ENCODE assay signal across 32 mouse cellular contexts in genomic region chr4:152132772-152133169, GRCm38 (mm10). TPM values are rescaled to one million over a fixed set of nuclear protein-coding genes. Genes with fewer than 3 reads are reported as not detected.
DNase-seq lines count a peak whose midpoint lies in the region; ATAC-seq and TF ChIP-seq lines count a peak whose summit lies in the region.
"Had no signal": no experiment of that assay in that cellular context is flagged by ENCODE, and none has a peak within 500 bp of the region (broad histone marks: within the 10 kb centered on the region; RNA-seq: fewer than 3 reads in every experiment).

No protein-coding gene starts in this region.

- TF ChIP-seq CTCF in ES-Bruce4 (IDR thresholded peaks at IDR 0.05; ENCODE audit: low read depth, low read length) = peak; percentile 15

- no peak overlapping the region for H3K4me2 ChIP-seq in kidney, embryonic 16.5 days (replicated peaks; ENCODE audit: low read depth, low read length)
- no peak overlapping the region for H3K4me2 ChIP-seq in intestine, embryonic 14.5 days (ENCODE audit: low read length)
- H3K4me2 ChIP-seq: midbrain, embryonic 15.5 days had no signal

- no peak for ATAC-seq in kidney, embryonic 16.5 days (ENCODE audit: low FRiP score, low TSS enrichment)
- ATAC-seq in intestine, embryonic 14.5 days (replicated peaks; ENCODE audit: low FRiP score, low TSS enrichment, low read depth) = no peak
- ATAC-seq in erythroid progenitor cell, adult 5-6 weeks (replicated peaks; ENCODE audit: low FRiP score, poor library complexity, severe bottlenecking) = no peak
- ATAC-seq: forebrain, embryonic 16.5 days; midbrain, embryonic 15.5 days had no signal

- no peak for TF ChIP-seq POLR2A in ES-Bruce4 (IDR thresholded peaks at IDR 0.05; ENCODE audit: insufficient read depth, low read length)

- TF ChIP-seq EP300 in ES-Bruce4 (IDR thresholded peaks at IDR 0.05; ENCODE audit: insufficient read depth, low read depth, low read length) = peak; percentile 60; the same call in 1 of the 2 replicates

- no peak for DNase-seq in kidney, postnatal 14 days
- peak; percentile 56 for DNase-seq in intestine, embryonic 14.5 days (ENCODE audit: low spot score)
- peak; percentile 30 for DNase-seq in naive thymus-derived CD4-positive, alpha-beta T cell, adult 2 months (ENCODE audit: low read depth)
- DNase-seq in urinary bladder, adult 2 months (ENCODE audit: low spot score) = no peak
- no peak for DNase-seq in frontal cortex, postnatal 36 days (ENCODE audit: low spot score in 2 of 2)
- DNase-seq: adrenal gland, adult 8-10 months; cerebellum, adult 11-12 months; cerebellum, postnatal 25 days; gastrocnemius, postnatal 25 days; heart, adult 2 months; liver; lung, postnatal 36 days; right cerebral cortex, adult 18-20 months; right cerebral cortex, postnatal 4 days; thymus, adult 2 months had no signal

- no peak overlapping the region for H3K4me3 ChIP-seq in kidney, embryonic 16.5 days (ENCODE audit: low read length)
- no peak overlapping the region; the same call in 1 of the 2 replicates for H3K4me3 ChIP-seq in ES-Bruce4 (ENCODE audit: low read depth, low read length)
- no peak overlapping the region for H3K4me3 ChIP-seq in intestine, embryonic 14.5 days (ENCODE audit: low read depth, low read length)
- H3K4me3 ChIP-seq: heart, adult 2 months; hindbrain, embryonic 12.5 days; left cerebral cortex, adult 2 months; liver, embryonic 15.5 days; midbrain, embryonic 15.5 days; myocyte had no signal

- H3K27ac ChIP-seq in kidney, embryonic 16.5 days (ENCODE audit: low read length) = peak overlapping the region; percentile 93
- H3K27ac ChIP-seq in ES-Bruce4 (ENCODE audit: insufficient read depth, low read length) = no peak overlapping the region
- H3K27ac ChIP-seq in intestine, embryonic 14.5 days (ENCODE audit: low read depth) = no peak overlapping the region
- H3K27ac ChIP-seq: heart, adult 2 months; hindbrain, embryonic 12.5 days; left cerebral cortex, adult 2 months; liver, embryonic 15.5 days; lung, embryonic 15.5 days; midbrain, embryonic 15.5 days had no signal

- H3K9me3 ChIP-seq in kidney, embryonic 16.5 days (ENCODE audit: low read length) = no peaks in the 10 kb centered on the region
- no peaks in the 10 kb centered on the region for H3K9me3 ChIP-seq in ES-Bruce4 (replicated peaks; ENCODE audit: control insufficient read depth, insufficient read depth, low read length, poor library complexity, severe bottlenecking)
- no peaks in the 10 kb centered on the region for H3K9me3 ChIP-seq in intestine, embryonic 14.5 days (ENCODE audit: control insufficient read depth, low read length)
- H3K9me3 ChIP-seq: hindbrain, embryonic 12.5 days; liver, embryonic 15.5 days; lung, embryonic 15.5 days; midbrain, embryonic 15.5 days had no signal

- H3K36me3 ChIP-seq in kidney, embryonic 16.5 days (ENCODE audit: insufficient read depth, low read length) = no peaks in the 10 kb centered on the region
- H3K36me3 ChIP-seq in ES-Bruce4 (ENCODE audit: control insufficient read depth, insufficient read depth, low read length, poor library complexity, severe bottlenecking) = no peaks in the 10 kb centered on the region
- H3K36me3 ChIP-seq in intestine, embryonic 14.5 days (ENCODE audit: control insufficient read depth, insufficient read depth, low read length) = no peaks in the 10 kb centered on the region
- H3K36me3 ChIP-seq: hindbrain, embryonic 12.5 days; liver, embryonic 15.5 days; lung, embryonic 15.5 days; midbrain, embryonic 15.5 days had no signal

- H3K27me3 ChIP-seq in kidney, embryonic 16.5 days (ENCODE audit: insufficient read depth, low read length) = peaks cover 65% of the 10 kb centered on the region
- no peaks in the 10 kb centered on the region; the same call in 1 of the 2 replicates for H3K27me3 ChIP-seq in ES-Bruce4 (ENCODE audit: control insufficient read depth, insufficient read depth, low read length, poor library complexity, severe bottlenecking)
- peaks cover 65% of the 10 kb centered on the region for H3K27me3 ChIP-seq in intestine, embryonic 14.5 days (replicated peaks; ENCODE audit: control insufficient read depth, insufficient read depth, low read length)

- peaks cover 41% of the 10 kb centered on the region for H3K4me1 ChIP-seq in kidney, embryonic 16.5 days (ENCODE audit: insufficient read depth, low read length)
- H3K4me1 ChIP-seq in ES-Bruce4 (ENCODE audit: control insufficient read depth, insufficient read depth, low read length) = peaks cover 11% of the 10 kb centered on the region
- H3K4me1 ChIP-seq in intestine, embryonic 14.5 days (replicated peaks; ENCODE audit: control insufficient read depth, insufficient read depth, low read length) = peaks cover 9% of the 10 kb centered on the region

- WGBS in kidney, embryonic 16.5 days = 21% methylated on average over 10 of the region's 10 CpGs
- 25% methylated on average over 10 of the region's 10 CpGs for whole genome bisulfite sequencing in intestine, embryonic 14.5 days

- no peak overlapping the region for H3K9ac ChIP-seq in kidney, embryonic 16.5 days (replicated peaks; ENCODE audit: low read length)
- no peak overlapping the region for H3K9ac ChIP-seq in ES-Bruce4 (ENCODE audit: low read depth, poor library complexity, severe bottlenecking)
- no peak overlapping the region for H3K9ac ChIP-seq in intestine, embryonic 14.5 days (ENCODE audit: low read length)
- H3K9ac ChIP-seq: hindbrain, embryonic 12.5 days; liver, embryonic 15.5 days; midbrain, embryonic 15.5 days had no signal

RNA-seq across cellular contexts. Expression of gene Tnfrsf25, which starts 17.0 kb away (rescaled TPM):
- polyA plus RNA-seq in kidney, embryonic 16.5 days (2015; fragmentation: Nextera tagmentation; extraction: Ambion mirVana) = 1.9 and 3.0 TPM in 2 replicates
- polyA plus RNA-seq in ES-Bruce4 (2011; ENCODE audit: insufficient read depth, insufficient read length, low read depth, missing spikeins) = 1.5 and 2.0 TPM in 2 replicates
- polyA plus RNA-seq in intestine, embryonic 14.5 days (2014; fragmentation: Nextera tagmentation; extraction: Ambion mirVana) = 0.97 and 0.98 TPM in 2 replicates
- polyA plus RNA-seq in urinary bladder, adult 2 months (2012; rRNA removed) = 3.7 TPM in 2 replicates
- total RNA-seq in erythroid progenitor cell, adult 5-6 weeks (2015; ENCODE audit: low replicate concordance) = not detected in 2 replicates
- total RNA-seq in erythroid progenitor cell, adult 5-6 weeks (2017; ENCODE audit: low replicate concordance) = 2.0 TPM in 1 of 2 replicates, not detected in the other
- total RNA-seq: megakaryocyte-erythroid progenitor cell, adult 5-6 weeks had no signal

RNA-seq across cellular contexts. Expression of gene Espn, which starts 19.4 kb away (rescaled TPM):
- 22.2 and 30.6 TPM in 2 replicates for polyA plus RNA-seq in kidney, embryonic 16.5 days (2015; fragmentation: Nextera tagmentation; extraction: Ambion mirVana)
- 18.8 and 19.3 TPM in 2 replicates for polyA plus RNA-seq in ES-Bruce4 (2011; ENCODE audit: insufficient read depth, insufficient read length, low read depth, missing spikeins)
- polyA plus RNA-seq in intestine, embryonic 14.5 days (2014; fragmentation: Nextera tagmentation; extraction: Ambion mirVana) = 22.8 and 24.2 TPM in 2 replicates
- 6.0 and 7.8 TPM in 2 replicates for polyA plus RNA-seq in urinary bladder, adult 2 months (2012; rRNA removed)
- 0.72 TPM in 1 of 2 replicates, not detected in the other for total RNA-seq in erythroid progenitor cell, adult 5-6 weeks (2015; ENCODE audit: low replicate concordance)
- total RNA-seq in erythroid progenitor cell, adult 5-6 weeks (2017; ENCODE audit: low replicate concordance) = not detected in 2 replicates

RNA-seq across cellular contexts. Expression of gene Hes2, which starts 25.9 kb away (rescaled TPM):
- polyA plus RNA-seq in kidney, embryonic 16.5 days (2015; fragmentation: Nextera tagmentation; extraction: Ambion mirVana) = 0.14 and 0.57 TPM in 2 replicates
- polyA plus RNA-seq in ES-Bruce4 (2011; ENCODE audit: insufficient read depth, insufficient read length, low read depth, missing spikeins) = 0.39 TPM in 1 of 2 replicates, not detected in the other
- not detected in 2 replicates for polyA plus RNA-seq in intestine, embryonic 14.5 days (2014; fragmentation: Nextera tagmentation; extraction: Ambion mirVana)
- 0.23 and 0.46 TPM in 2 replicates for polyA plus RNA-seq in urinary bladder, adult 2 months (2012; rRNA removed)
- not detected in 2 replicates for total RNA-seq in erythroid progenitor cell, adult 5-6 weeks (2015; ENCODE audit: low replicate concordance)
- not detected in 2 replicates for total RNA-seq in erythroid progenitor cell, adult 5-6 weeks (2017; ENCODE audit: low replicate concordance)
- total RNA-seq: adrenal gland, adult 8-10 months; gastrocnemius, postnatal 25 days; heart, adult 2 months; heart, postnatal 25 days; layer of hippocampus, adult 8-10 months; left cerebral cortex, adult 2 months; left cerebral cortex, postnatal 36 days; MEL had no signal
- polyA plus RNA-seq: forebrain, embryonic 16.5 days; heart, adult 2 months; heart, embryonic 14.5 days; liver, embryonic 15.5 days; midbrain, embryonic 15.5 days; myocyte; neural tube, embryonic 14.5 days had no signal

RNA-seq across cellular contexts. Expression of gene Acot7, which starts 45.2 kb away (rescaled TPM):
- 75.1 and 76.4 TPM in 2 replicates for polyA plus RNA-seq in kidney, embryonic 16.5 days (2015; fragmentation: Nextera tagmentation; extraction: Ambion mirVana)
- 49.5 and 52.6 TPM in 2 replicates for polyA plus RNA-seq in ES-Bruce4 (2011; ENCODE audit: insufficient read depth, insufficient read length, low read depth, missing spikeins)
- polyA plus RNA-seq in intestine, embryonic 14.5 days (2014; fragmentation: Nextera tagmentation; extraction: Ambion mirVana) = 61.5 and 69.7 TPM in 2 replicates
- 44.9 and 48.1 TPM in 2 replicates for polyA plus RNA-seq in urinary bladder, adult 2 months (2012; rRNA removed)
- total RNA-seq in erythroid progenitor cell, adult 5-6 weeks (2015; ENCODE audit: low replicate concordance) = 15.1 and 30.2 TPM in 2 replicates
- total RNA-seq in erythroid progenitor cell, adult 5-6 weeks (2017; ENCODE audit: low replicate concordance) = 3.7 and 3.9 TPM in 2 replicates

Comparison
In these comparisons a context has a peak if more than half of its experiments do, and no peak if none do; other contexts are left out.
1. DNase-seq: peak in intestine, embryonic 14.5 days (single experiment) and naive thymus-derived CD4-positive, alpha-beta T cell, adult 2 months (single experiment); none in kidney, postnatal 14 days (single experiment), urinary bladder, adult 2 months (single experiment) and frontal cortex, postnatal 36 days (0 of 2).